Mouse (Mus musculus): ENCODE data around the gene Srgap3.

DNA sequence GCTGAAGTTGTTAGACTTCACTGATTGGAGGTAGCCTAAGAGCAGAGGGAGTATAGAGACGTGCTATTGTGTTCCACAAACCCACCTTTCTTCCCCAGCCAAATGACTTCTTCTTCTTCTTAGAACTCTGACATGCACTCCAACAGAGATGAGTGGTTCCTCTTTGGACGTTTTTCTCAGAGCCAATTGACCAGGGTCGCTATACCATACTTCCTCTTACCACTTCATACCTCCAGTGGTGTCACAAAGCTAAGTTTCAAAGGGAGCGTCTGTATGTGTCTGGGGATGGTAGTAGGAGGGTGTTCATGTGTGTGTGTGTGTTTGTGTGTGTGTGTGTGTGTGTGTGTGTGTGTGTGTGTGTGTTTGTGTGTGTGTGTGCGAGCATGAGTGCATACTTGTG, 195.1 kb downstream of the Srgap3 start:
- TF ChIP-seq POLR2A (IDR thresholded peaks at IDR 0.05; ENCODE audit: extremely low read depth, insufficient read depth, low read length) (no peak), CTCF (IDR thresholded peaks at IDR 0.05; ENCODE audit: extremely low read depth, insufficient read depth, low read length) (no peak)
